Mouse (Mus musculus) T-helper 2 cell (primary cell): ENCODE measurements around the gene Bend4.

ENCODE experiments used
- in situ Hi-C: fragments of 300-600 bp; cut with MboI, MseI; formaldehyde crosslinking; loops from one replicate; pipeline ENCODE4 v1.15.1; 2025; ENCODE audit warnings: high pct_unique_total_duplicates

Gene Bend4

DNA sequence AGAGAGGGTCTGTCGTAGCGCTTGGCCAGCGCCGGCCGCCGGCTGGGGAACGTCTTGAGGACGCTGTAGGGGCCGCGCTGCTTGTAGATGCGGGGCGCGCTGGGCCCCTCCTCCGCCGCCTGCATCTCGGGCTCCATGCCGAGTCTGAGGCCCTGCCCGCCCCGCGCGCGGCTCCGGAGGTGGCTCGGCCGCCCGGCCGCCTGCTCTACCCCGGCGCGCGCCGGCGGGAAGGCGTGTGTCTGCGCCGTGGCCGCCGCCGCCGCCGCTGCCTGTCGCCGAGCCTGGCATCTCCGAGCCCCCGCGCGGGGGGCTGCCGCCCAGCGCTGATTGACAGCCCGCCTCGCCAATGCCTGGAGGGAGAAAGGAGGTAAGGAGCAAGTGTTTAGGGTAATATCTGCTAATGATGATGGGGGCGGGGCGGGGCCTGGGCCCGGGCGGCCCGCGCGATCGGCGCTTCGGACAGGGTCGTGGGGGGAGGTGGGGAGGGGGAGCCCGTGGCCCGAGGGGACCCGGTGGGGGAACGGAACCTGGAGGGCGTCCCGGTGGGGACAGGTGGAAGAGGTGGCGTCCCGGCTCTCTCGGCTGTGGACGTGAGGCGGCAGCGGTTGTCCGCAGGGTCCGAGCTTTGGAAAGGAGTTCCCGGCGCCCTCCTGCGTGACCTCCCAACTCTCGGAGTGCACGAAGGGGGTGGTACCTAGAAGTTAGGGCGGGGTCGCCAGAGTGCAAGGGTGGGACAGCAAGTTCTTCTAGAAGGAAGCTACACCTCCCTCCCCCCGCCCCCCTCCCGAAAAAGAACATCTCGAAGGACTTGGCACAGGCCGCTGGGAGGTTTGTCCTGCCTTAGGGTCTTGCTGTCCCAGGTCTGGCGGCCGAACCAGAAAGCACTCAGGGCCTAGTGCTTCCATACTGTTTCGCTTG lies at the start of gene Bend4:
Gene Bend4, minus strand, starts transcription at position 868 of the 918 bp plus-strand sequence.
- in situ Hi-C loops: no loop called here

DNA sequence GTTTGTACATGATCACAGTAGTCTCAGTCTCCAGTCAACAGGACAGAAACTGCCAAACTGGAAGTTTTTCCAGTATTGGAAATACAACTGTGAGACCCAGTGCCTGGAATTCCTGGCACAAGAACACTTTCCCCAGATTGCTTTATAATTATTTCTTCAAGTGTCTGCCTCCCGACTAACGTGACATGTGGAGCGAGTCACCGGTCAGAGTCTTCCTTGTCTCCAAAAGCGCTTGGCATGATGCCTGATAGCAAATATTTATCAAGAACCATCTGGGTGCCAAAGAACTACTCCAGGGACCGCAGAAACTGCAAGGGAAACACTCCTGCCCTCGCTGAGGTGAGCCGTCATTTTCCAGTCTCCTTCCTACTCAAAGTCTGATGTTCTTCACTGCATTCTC lies 45.6 kb upstream of the Bend4 start:
- in situ Hi-C loops: no loop called here

DNA sequence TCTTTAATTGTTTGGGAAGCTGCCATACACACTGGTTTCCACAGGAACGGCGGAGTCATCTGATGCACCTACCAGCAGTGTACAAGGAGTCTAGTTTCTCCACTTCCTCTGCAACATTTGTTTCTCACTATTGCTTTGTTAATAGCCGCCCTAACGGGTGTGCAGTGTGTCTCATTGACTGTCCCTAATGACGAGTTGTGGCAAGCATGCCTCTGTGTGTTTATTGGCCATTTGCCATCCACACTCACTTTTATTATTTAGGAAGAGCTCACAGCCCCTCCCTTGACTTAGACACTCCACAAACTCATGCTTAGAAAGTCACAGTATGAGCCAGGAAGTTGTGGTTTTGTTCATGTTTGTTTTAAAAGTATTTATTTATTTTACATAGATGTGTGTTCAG lies 45.0 kb upstream of the Bend4 start:
- in situ Hi-C loops: no loop called here

DNA sequence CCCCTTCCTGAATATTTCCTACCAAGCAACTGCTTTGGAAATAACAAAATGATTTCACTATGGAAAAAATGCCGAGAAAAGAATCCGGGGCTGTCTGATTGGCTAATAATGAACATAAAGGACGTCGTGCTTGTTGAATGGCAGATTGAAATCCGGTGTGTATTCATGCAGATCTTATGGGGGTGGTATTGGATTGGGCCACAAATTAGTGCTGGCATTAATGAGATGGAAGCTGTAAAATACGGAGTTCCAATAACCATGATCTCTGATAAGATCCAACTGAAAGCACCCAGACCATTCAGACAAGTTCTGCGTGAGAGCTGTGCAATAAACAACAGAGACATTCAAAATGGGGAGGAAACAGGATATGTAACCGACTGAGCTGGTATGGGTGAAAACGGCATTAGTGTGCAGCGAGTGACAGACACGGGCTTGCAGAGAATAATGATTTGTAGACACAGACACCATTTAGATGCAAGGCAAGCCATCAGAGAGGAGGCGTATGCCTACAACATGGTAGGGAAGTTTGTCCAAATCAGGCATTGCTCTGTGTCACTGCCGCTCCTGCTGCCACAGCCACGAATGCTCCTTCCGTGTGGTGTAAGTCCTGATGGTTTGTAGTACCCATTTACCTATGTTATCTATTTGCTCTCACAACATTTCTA lies 38.9 kb upstream of the Bend4 start:
- in situ Hi-C loops: no loop called here

DNA sequence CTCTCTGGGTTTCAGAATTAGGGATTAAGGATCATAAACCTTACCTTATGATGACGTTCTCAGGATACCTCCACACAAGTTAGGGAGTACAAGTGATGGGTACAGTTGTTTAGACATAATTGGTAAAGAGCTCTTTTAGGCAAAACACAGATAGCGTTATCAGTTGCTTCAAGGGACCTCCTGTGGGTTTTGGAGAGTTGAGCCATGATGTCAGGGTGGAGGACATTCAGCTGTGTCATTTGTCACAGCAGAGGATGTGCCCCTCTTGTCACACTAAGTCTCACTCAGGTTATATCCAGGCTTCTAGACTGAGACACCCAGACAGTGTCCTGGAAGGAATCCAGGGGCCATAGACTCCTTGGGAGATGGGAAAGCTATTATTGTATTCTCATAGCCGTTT lies 36.8 kb upstream of the Bend4 start:
- in situ Hi-C loops: no loop called here

DNA sequence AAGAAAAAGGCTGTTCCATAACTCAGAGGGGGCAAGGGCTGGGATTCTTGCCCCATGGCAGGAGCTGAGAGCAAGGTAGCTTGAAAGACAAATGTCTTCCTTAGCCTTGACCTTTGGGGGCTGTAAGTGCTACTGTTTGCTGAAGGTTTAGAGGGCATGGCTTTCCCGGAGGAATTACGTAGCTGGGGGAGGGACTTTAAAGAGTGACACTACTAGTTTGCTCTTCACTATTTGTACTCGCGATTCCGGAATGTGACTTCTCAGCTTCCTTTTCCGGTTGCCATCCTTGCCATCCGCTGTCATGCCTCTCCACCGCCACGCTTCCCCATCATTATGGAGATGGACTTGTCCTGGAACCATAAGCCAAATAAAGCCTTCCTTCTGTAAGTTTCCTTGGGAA lies 35.5 kb upstream of the Bend4 start:
- in situ Hi-C loops: no loop called here

DNA sequence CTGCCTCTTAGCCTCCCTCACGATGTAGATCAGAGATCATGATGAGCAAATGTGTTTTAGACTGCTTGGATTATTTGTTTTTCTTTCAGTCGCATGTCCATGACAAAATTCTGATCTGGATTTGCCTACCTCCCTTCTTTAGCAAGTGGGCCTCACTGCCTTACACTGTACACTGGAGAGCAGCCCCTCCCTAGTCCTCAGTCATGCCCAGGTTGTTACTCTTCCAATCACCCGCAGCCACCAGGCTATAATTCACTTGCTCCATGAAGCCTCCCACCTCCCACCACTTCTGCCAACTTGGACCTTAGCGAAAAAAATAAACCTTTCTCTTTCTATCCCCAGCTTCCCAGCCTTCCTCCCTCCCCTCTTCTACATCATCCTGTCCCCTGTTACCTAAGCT lies 34.2 kb upstream of the Bend4 start:
- in situ Hi-C loops: no loop called here

DNA sequence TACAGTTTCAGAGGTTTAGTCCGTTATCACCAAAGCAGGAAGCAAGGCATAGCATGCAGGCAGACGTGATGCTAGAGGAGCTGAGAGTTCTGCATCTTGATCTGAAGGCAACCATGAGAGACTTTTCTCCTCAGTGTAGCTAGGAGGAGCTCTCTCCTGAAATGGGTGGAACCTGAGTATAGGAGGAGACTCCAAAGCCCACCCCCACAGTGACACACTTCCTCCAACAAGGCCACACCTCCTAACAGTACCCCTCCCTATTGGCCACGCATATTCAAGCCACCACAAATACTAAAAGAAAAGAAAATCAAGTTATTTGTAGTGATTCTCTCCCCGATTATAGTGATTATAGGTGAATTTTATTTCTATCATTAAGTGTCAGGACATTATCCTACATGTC lies 28.7 kb upstream of the Bend4 start:
- in situ Hi-C loops: no loop called here

DNA sequence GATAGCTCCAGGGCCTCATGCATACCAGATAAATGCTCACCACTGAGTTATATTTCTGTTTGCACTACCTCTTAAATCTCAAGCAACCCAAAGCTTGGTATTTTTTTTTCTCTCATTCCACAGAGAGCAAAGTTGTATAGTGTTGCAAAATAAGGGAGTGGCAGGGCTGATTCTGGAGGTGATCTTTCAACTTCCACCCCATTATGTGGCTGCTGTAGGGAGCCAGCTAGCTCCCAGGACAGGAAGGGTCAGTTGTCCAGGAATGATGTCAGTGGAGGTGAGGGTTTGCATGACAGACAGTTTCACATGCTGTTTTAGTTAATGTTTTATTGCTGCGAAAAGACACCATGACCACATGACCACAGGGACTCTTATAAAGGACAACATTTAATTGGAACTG lies 26.2 kb upstream of the Bend4 start:
- in situ Hi-C loops: no loop called here

DNA sequence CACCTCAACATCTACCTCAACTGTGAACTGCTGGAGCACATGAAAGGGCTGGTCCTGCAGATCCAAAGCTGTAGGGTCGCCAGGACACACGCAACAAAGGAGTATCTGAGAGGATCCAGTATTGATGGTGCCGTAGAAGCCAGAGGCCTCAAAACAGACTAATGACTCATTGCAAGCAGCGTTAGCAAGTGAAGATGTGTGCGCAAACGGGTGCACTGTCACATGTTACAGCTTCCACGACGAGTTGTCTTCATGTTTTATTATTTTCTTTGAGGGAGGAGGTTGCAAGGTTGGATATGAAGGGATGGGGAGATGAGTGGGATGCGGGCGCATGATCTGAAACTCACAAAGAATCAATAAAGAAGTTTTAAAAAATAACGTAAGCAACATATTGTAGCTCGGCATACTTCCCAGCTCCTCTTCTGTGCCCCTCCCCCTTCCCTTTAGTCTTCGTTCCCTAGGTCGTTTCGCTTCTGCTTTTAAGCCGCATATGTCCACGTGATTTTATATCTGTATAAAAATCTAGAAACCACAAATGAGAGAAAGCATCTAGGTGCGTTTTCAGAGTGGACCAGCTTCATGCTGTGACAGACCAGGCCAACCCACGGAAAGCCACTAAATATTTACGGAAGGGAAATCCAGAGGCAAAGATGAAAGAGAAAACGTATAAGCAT lies 22.0 kb upstream of the Bend4 start:
- in situ Hi-C loops: no loop called here

DNA sequence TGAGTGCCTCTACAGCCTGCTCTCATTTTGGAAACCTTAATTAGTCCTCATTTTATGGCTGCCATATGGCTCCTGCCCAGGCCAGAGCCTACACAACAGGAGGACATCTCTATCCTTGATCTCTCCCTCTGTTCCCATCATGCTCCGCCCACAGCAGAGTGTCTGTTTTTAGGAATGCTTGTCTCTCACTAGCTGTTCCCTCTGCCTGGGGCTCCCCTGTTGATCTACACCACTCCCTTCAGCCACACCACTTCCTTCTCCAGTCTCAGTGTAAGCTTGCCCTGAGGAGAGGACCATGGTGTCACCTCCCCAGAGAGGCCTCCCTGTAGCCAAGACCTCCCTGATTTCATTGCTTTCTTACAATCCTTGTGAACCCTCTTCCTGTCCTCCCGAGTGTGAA lies 18.4 kb upstream of the Bend4 start:
- in situ Hi-C loops: no loop called here

DNA sequence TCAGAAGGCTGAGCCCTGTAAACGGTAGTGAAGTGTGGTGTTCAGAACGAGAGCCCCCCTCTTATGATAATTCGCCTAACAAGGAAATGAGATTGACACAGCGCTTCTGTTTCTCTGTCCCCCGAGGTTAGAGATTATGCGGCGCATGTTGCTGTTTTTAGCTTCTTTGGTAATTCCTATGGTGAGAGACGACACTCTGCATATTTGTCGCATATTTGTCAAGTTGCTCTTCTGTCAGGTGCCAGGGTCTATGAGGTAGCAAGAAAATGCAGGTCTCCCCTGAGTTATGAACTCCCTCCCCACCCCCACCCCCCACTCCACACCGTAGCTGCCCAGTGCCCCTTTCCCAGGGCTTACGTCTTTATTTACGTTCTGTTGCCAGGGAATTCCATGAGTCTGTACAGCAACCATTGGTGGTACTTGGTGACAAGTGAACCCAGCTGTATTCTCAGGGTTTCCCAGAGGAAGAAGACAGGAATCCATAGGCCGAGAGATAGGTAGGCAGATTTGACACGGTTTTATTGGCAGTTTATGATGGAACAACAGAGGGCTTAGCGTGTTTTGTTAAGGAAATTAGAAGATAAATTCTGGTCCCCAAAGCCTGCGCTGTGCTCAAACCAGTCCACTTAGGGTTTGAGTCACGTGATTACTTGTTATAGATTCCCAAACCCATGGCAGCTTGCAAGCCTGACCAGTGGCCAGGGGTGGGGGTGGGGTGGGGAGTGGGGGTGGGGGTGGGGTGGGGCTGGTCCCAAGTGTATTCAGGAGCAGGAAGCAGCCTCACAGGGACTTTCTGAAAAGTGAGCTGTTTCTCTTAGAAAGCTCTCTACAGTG lies 16.3 kb upstream of the Bend4 start:
- in situ Hi-C loops: no loop called here

DNA sequence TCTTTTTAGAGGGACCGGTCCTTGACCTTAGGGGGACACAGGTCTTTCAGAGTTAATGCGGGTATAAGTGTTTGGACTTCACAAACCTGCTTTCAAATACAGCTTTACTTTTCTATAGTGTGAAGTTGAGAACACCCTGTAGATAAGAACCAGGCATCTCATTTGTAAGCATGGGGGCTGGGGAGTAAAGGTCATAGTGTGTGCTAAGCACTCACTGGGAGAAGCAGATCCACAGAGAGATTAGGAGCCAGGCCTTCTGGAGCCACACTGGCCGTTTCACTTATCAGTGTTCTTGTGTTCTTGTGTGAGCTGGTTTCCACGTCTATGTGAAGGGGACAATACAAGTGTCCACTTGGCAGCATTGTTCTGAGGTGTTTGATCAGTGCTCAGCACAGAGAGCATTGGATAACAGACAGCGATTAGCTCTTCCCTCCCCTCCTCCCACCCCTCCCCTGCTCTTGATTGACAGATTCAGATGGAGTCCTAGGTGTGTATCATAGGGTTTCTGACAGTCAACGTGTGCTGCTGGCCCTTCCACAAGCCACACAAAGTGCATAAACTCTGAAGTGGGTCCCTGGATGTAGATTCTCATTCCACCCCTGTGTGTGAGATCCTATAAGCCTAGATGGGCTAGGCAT lies 14.8 kb upstream of the Bend4 start:
- in situ Hi-C loops: no loop called here

DNA sequence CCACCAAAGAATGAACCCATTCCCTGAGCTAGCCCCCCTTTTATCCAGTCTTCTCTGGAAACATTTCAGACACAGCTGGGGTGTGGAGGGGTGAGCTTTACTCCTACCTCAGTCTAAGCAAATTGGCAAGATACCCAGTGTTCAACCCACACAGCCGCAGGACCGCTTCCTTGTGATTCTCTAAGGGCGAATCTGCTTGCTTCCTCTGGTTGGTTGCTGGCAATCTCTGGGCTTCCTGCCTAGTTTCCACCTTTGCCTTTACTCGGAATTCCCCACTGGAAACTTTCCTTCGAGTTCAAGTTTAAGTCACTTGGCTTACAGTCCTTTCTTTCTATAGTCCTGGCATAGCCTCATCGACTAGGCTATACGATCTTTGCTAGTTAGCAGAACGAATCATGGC lies 12.5 kb upstream of the Bend4 start:
- in situ Hi-C loops: no loop called here

DNA sequence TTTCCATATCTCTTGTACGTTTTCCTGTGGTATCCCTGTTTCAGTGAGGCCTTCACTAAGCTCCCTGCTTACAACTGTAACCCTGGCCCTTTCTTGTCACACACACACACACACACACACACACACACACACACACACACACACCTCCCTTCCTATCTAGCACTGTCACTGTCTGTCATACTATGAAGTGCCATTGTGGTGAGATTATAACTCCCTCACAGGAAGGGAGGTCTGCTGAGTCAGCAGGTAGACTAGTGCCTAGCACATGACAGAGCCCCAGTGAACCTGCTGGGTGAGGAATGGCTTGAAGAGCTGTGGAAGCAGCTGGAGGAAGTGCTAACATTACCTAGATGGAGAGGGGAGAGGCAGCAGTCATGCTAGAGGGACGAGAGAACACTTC lies 9.3 kb upstream of the Bend4 start:
- in situ Hi-C loops: no loop called here

DNA sequence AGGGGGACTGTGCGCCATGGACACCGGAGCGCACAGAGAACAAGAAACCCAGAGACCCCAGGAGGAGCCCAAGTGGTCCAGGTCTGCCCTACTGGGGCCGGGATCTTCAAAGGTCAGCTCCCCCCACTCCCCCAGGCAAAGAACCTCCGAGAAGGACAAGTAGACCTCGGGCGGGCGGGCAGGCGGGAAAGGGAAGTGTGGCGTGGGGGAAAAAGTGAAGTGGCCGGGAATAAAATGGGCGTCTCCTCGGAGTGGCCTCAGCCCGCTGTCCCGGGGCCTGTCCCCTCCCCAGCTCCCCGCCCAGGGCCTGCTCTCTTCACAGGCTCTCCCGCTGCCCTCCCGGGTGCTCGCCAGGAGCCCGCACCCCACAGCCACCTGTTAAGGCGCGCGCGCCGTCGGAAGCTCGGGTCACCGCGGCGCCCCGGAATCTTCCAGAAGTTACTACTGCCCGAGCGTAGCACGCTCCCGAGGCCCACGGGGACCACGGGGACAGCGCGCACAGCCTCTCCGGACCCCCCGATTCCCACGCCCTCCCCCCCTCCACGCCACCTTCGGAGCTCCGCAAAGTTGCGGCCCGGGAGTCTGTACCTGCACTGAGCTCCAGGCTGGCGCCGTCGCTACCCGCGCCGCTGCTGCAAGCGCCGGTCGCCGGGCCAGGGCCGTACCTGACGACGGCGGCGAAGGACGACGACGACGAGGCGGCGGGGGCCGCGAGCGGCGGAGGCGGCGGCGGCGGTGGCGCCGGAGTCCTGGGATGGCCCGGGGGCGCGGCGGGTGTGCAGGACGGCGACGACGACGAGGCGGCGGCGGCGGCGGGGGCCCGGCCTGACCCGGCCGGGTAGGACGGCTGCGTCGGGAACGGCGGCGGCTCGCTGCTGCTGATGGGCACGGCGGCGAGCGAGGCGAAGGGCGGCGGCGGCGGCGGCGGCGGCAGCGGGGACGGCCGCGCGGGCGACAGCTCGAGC lies 1.4 kb downstream of the Bend4 start:
- in situ Hi-C loops: no loop called here

DNA sequence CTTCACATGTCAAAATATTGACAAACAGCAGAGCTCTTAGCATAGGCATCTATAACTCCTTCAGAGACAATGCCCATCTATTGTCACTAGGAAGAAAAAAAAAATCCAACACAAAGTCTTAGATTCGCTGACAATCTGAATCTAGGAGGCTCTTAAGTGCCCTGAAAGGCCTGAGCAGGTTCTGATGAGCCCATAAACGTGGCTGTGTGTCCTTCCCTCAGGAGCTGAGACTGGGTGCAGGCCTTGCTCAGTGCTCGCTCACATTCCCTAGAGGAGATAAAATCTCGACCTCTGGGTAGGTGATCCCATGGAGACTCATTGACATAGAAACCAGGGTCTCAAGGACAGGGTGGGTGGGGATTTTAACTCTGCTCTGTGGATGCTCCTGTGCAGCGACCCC lies 2.1 kb downstream of the Bend4 start:
- in situ Hi-C loops: no loop called here

DNA sequence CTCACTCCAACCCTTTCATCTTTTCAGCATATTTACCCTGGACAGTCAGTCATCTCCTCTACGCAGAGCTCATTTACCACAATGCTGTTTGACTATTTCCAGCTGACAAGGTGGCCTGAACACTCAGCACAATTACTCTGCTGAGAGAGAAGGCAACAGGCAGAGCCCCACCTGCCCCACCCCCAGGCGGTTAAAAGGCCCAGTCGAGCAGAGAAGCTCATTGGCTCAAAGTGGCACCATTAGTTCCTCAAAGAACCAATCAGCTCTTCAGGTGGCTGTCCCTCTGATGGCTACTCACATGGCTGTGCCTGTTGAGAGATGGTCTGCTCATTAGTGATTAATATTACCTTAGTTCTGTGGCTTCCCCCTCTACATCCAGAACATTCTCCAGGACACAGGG lies 3.5 kb downstream of the Bend4 start:
- in situ Hi-C loops: no loop called here

DNA sequence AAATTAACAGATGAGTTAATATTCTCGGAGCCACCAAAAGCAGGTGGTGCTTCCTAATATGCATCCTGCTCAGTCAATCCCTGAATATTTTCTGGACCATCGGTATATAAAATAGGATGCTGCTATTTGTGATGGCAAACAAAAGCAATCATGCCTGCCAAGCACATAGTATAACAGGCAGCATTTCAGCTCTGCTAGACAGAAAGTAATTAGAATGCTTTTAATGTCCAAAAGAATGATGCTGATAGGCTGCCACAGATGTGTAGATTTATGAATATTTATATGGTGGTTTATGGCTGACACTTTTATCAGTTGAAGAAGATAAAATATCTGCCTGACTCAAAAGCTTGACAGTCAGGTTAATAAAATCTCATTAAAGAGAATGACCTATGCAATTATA lies 4.1 kb downstream of the Bend4 start:
- in situ Hi-C loops: no loop called here

DNA sequence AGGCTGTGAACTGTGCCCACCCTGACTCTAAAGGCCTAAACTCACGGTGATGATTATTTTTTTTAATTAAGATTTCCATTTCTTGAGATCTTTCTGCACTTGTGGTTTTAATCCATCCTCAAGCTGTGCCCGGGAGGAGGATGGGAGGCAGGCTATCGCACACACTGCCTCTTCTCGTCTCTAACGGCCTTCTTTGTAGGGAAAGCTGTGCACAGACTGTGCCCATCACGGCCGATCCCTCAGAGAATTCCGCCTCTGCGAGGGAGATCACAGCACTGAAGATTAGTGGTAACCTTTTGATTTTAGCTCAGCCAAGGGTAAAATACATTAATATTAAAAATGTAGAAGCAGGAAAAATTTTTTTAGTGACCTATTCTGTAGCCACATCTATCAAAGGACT lies 4.8 kb downstream of the Bend4 start:
- in situ Hi-C loops: no loop called here
